Mouse (Mus musculus): ENCODE results near the gene Lmod1.
"Not testable (repeated sequence)": the region's sequence is repeated elsewhere in the genome, so short reads cannot be mapped to it uniquely, and the experiment has no call there.

The Lmod1 gene

DNA sequence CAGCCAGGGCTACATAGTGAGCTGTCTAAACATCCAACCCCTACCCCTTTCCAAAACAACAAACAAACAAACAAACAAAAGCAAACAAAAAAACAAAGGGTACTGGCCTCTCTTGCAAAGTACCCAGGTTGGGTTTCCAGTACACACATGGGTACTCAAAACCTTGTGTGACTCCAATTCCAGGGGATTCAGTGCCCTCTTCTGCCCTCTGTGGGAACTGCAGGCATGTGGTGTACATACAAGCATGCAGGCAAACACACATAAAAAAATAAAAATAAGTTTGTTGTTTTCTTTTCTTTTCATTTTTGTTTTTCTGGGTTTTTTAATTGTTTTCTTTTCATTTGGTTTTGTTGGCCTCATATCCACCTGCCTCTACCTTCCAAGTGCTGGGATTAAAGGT is 37.5 kb downstream of the Lmod1 start:
- DNase-seq (ENCODE audit: low spot score in 2 of 2): no peak

- no peak for DNase-seq (ENCODE audit: low spot score in 2 of 2)
Observed at GRCm38 (mm10) chr1:135363446-135363845, 38.8 kb downstream of the Lmod1 start.

DNA sequence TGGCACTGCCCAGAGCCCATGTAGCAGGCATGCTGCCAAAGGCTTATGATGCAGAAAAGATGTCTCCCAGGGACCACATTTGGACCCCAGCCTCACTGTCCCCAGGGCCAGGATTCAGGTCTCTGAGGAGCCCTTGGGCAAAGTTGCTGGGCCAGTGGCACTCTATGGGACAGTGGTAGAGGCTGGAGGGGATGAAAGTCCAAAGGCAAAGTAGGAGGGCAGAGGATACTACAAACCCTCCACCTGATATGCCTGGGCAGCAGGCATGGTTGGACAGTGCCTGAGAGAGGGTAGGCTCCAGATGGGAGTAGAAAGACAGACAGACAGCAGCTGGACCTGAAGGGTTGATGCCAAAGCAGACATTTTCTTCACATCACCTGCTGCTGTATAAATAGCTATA is 41.8 kb downstream of the Lmod1 start:
- DNase-seq (ENCODE audit: low spot score in 2 of 2): no peak

DNA sequence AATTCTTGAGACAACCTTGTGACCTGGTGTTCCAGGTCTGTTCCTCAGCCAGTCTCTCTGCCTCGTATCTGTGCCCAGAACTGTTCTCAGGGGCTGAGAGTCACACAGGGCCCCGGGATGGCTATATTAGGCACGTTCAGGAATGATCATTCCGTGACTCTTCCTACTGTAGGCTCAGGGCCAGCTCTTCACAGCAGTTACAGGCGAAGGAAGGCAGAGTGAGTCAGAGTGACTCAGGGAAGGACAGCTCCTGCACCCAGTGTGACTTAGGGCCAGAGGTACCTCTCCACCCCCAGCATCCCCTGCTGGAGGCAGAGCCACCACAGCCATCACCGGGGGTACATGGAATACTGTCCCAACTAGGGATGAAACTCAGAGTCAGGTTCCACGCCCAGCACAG is 42.4 kb downstream of the Lmod1 start:
- DNase-seq (ENCODE audit: low spot score in 2 of 2): no peak

- no peak for DNase-seq (ENCODE audit: low spot score in 2 of 2)
Observed at GRCm38 (mm10) chr1:135367595-135367994, 43.0 kb downstream of the Lmod1 start.

GRCm38 (mm10) chr1:135368245-135368644 is 43.6 kb downstream of the Lmod1 start:
- DNase-seq (ENCODE audit: low spot score in 2 of 2): peak; percentile 83 to 84

DNA sequence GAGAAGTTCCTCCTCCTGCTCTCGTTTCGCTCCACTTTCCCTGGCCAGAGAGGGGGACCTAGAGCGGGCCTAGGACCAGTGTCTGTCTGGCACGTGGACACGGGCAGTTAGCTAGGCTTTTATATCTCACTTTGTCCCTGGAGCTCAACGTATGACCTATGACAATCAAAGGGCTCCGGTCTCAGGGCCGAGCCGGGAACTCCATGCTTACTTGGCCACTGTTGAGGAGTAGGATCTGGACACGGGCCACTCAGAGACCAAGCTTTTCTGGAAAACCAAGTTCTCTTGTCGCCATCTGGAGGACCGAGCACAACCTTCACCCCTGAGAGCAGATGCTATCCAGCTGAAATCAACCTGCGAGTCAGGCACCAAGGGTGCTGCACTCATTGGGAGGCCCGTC is 44.4 kb downstream of the Lmod1 start:
- peak in 1 of 2 experiments; percentile 44 for DNase-seq (ENCODE audit: low spot score in 2 of 2)

GRCm38 (mm10) chr1:135369415-135369814 is 44.8 kb downstream of the Lmod1 start:
- DNase-seq (ENCODE audit: low spot score in 2 of 2): no peak

DNA sequence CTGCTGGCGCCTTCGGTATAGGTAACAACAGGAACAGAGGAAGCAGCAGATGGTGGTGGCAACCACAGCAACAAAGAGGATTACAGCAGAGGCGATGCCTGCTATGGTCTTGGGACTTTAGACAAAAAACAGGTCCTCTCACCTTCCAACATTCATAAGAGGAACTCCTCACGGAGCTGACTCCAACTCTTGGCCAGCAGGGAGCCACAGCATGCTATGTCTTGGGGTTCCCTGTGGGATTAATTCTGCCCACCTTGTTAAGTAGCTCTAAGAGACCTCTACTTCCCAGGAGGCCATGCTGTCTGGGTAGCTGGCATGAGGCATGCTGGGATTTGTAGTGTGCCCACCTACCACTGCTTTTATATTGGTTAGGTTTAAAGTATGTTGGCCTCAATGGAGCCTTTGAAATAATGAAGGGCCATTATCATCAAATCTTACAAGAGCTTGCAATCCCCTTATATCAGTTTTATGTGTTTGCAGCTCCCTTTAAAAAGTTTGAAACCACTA is 48.6 kb downstream of the Lmod1 start:
- no peak for DNase-seq (ENCODE audit: low spot score in 2 of 2)

- DNase-seq (ENCODE audit: low spot score in 2 of 2): no peak
Observed at GRCm38 (mm10) chr1:135374175-135374867, 49.7 kb downstream of the Lmod1 start.

GRCm38 (mm10) chr1:135374868-135375581 is 50.4 kb downstream of the Lmod1 start, which contains the start of gene Shisa4:
Gene Shisa4, minus strand, starts transcription at chr1:135375237.
- DNase-seq (ENCODE audit: low spot score in 2 of 2): peak; percentile 58 to 62

DNA sequence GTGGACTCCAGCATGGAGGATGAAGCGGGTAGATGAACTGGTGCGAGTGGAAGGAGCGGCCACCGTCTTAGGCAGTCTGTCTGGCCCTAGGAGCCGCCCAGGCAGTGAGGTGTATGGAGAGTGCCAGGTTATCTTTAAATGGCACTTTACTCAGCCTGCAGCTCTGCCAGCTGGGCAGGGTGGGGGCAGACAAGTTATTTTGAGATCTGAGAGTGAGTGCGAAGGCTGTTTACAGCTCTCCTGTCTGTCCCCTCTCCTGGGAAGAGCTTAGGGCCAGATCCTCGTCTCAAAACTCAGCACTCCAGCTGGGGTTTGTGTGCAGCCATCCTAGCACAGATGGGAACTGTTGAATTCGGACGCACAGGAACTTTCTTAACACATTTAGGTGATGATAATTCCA is 54.0 kb downstream of the Lmod1 start:
- DNase-seq (ENCODE audit: low spot score in 2 of 2): no peak

DNA sequence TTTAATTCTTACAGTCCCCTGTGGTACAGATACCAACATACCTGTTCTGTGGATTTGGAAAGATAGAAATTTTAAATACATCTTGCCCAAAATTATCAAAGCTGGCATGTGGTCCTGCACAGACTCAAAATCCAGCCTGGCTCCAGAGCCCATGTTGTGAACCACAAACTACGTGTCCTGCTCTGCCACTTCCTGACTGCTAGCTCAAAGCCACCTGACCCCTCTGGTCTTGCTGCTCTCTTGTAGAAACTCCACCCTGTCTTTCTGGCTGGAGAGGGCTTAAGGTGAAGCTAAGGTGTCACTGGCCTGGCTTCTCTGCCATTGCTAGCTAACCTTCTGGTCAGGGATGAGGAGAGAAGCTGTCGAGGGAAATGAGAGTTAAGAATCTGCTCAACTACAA is 54.4 kb downstream of the Lmod1 start:
- DNase-seq (ENCODE audit: low spot score in 2 of 2): no peak

GRCm38 (mm10) chr1:135380071-135380991 is 55.7 kb downstream of the Lmod1 start:
- no peak for DNase-seq (ENCODE audit: low spot score in 2 of 2)

DNA sequence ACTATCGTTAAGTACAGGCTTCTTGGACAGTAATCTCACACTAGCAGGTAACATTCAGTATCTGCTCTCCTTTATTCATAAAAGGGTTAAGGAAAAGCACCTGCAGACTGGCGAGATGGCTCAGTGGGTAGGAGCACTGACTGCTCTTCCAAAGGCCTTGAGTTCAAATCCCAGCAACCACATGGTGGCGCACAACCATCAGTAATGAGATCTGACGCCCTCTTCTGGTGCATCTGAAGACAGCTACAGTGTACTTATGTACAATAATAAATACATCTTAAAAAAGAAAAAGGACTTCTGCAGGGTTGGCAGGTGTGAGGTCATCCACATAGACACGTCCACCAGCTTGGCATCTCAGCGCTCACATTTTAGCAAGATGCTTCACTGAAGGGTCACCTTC is 57.0 kb downstream of the Lmod1 start:
- DNase-seq (ENCODE audit: low spot score in 2 of 2): not testable (repeated sequence)

GRCm38 (mm10) chr1:135384171-135384570 is 59.6 kb downstream of the Lmod1 start:
- DNase-seq (ENCODE audit: low spot score in 2 of 2): no peak

DNA sequence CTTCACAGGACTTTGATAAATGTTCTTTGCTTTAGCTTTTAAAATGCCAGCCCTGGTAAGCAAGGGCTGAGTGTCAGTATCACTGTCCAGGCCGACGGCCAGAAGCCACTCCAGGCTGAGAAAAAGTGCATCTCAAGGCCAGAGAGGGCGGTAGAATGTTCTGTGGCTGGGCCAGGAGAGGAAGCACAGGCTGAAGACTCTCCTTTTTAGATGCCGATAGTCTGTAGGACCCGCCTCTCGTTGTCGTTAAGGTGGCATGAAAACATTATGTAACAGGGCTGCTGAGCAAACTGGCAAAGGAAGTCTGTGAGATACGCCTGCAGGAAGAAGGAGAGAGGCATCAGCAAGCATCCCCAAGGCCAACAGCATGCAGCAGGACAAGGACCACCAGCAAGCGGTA is 60.6 kb downstream of the Lmod1 start:
- DNase-seq (ENCODE audit: low spot score in 2 of 2): no peak

GRCm38 (mm10) chr1:135399466-135399865 is 74.9 kb downstream of the Lmod1 start:
- DNase-seq (ENCODE audit: low spot score in 2 of 2): no peak

- no peak for DNase-seq (ENCODE audit: low spot score in 2 of 2)
Observed at GRCm38 (mm10) chr1:135401452-135402110, 77.0 kb downstream of the Lmod1 start.

GRCm38 (mm10) chr1:135405356-135405755 is 80.7 kb downstream of the Lmod1 start:
- DNase-seq (ENCODE audit: low spot score in 2 of 2): no peak

GRCm38 (mm10) chr1:135408973-135409372 is 84.4 kb downstream of the Lmod1 start:
- DNase-seq (ENCODE audit: low spot score in 2 of 2): no peak

DNA sequence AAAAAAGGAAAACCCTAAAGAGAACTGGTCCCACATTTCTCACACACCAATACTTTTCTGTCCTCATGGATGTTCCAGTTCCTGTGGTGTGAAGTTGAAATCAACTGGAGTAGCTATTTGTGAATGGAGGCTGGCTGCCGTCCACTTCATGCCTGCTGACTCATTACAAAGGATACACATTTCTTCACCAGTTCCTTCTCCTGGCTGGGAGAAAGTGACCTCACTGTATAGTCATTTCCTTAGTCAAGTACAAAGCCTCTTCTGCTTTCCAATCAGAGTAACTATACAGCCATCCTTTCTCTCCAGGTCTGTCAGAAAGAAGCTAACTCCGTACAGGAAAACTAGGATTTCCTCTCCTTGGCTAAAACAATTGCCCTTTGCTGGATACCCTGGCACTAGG is 86.4 kb downstream of the Lmod1 start:
- no peak for DNase-seq (ENCODE audit: low spot score in 2 of 2)

All from frontal cortex, postnatal 25 days (tissue).